Mouse (Mus musculus): ENCODE measurements around the gene Kalrn.

Gene Kalrn

DNA sequence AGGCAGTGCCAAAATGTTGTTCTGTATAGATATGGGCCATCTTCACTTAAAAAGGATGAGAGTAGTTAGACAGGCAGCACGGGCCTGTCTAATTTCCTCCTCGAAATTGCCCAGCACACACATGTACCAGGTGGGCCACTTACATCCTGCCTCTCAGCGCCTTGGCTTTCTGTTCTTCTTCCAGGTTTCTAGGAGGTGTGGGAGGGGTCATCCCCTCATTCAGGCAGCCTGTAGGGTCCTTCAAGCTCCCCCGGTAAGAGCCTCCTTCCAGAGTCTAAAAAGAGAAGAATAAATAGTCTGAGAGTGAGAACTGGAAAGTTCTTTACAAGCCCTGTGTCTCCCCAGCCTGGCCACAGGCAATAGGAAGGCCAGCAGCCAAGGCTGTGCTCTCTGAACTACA, 533.6 kb downstream of the Kalrn start:
- no peak for DNase-seq (ENCODE audit: low read depth, low spot score)

DNA sequence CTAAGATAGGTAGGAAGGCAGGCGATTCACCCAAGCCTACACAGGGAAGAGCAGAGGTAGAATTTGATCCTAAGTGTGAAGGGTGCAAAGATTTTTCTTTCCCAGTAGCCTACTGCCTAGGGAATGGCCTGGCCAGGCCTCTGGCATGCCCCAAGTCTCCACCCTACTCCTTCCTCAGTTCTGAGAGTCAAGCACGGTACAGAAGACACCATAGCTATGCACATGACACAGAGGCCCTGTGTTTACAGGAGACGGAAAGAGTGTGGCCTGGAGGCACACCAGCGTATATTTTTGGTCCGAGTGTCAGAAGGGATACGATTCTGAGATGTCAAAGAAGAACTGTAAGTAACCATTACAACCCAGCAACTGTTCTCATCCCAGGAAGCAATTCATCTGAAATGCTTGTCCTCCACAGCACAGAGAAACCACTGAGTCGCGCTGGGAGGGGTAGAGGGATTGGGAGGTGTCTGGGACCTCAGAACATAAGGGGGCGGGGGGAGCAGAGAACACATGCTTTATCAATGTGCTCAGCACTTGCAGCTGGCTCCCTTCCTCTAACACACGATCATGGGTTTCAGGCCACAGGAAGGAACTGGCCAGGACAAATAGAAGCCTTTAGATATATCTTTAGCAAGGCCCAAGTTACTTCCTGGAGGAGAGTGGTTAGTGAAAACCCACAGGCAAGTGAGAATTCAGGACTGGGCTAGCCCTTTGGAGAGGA, 536.8 kb downstream of the Kalrn start:
- DNase-seq (ENCODE audit: low read depth, low spot score): no peak

DNA sequence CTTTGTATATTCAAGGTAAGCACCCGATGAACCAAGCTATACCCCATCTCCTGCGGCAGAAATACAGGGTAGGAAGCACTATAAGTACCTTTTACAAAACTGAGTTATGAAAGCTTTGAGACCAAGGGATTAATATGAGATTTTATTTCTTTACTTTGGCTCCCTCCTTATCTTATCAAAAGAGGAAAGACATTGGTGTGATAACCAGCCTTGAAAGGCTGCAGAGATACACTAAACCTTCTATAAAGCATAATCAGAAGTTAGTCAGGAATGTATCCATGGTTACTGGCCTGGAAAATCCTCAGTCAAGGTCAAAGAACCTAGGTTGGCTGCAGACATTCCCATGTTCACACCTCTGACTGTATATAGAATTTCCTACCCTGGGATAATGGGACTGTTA, 537.6 kb downstream of the Kalrn start:
- no peak for DNase-seq (ENCODE audit: low read depth, low spot score)

GRCm38 (mm10) chr16:34034267-34034666, 539.1 kb downstream of the Kalrn start:
- DNase-seq (ENCODE audit: low read depth, low spot score): no peak

DNA sequence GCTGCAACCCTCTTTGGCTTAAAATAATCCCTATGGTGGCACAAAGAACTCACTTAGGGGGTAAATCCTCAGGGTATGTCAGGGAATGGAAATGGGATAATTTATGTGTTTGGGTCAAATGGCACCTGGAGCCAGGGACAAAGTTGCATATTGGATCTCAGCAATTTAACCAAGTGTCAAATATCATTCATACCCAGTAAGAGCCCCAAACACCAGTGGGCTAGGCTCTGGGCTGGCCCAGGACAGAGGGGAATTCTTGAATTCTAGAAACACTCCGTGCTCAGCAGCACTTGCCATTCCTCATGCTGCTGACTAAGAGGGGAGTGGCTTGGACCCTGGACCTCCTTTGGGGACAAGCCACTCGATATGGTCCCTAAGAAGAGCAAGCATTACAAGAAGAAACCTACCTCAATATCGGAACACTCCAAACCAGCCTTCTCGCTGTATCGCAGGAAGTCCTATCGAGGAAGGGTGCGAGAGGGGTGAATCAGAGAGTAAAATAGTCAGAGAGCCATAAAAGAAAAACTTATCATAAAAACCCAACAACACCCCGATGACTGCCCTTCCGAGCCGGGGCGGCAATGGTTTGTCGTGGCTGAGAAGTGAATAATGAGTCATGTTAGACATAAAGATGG, 541.2 kb downstream of the Kalrn start:
- no peak for DNase-seq (ENCODE audit: low read depth, low spot score)

DNA sequence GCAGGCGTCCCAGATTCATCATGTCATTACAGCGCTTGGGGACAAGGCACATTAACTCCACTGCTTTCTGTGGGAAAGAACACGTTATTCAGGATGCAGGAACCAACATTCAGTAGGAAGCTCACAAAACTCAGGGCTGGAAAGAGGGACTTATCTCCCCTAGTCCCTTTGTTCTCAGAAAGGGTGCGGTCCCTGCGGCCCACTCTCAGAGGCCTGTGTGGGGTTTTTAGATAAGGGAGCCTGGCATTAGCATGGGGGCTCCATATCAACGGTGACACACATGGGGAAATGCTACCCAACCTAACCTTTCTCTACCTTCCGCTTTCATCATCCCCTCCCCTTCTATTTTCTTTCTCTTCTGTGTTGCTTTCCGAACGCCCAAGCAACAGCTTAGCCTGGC, 541.8 kb downstream of the Kalrn start:
- no peak for DNase-seq (ENCODE audit: low read depth, low spot score)

DNA sequence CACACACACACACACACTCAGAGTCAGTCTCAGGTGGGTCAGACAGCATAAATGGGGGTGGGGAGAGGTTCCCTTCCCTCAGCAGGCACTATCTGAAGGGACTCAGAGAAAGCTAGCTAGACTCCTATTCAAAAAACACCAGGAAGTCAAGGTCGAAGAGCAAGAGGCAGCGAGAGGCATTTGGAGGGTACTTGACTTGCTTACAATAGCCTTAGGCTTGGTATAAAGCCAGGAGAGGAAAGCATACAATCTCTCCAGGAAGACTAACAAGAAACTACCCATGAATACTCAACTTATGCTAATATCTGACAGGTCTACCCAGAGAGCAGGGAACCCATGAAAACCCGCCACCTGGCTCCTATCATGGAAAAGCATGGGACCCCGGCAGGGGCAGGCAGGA, 543.0 kb downstream of the Kalrn start:
- DNase-seq (ENCODE audit: low read depth, low spot score): no peak

DNA sequence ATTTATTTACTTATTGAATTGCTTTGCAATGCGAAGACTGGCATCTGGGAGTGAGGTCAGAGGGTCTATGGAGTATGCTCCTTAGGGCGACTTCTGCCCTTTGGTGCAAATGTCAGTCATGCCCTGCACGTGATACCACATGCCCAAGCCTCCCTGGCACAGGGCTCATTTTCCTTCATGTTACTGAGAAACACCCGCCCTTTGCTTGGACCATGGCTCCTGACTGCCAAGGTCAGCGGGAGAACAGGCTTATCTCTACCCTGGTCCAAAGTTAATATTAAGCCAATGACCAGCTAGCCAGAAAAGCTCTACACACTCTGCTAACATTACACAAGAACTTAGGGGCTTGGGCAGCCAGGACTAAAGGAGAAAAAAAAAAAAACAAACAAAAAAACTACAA, 543.5 kb downstream of the Kalrn start:
- no peak for DNase-seq (ENCODE audit: low read depth, low spot score)

DNA sequence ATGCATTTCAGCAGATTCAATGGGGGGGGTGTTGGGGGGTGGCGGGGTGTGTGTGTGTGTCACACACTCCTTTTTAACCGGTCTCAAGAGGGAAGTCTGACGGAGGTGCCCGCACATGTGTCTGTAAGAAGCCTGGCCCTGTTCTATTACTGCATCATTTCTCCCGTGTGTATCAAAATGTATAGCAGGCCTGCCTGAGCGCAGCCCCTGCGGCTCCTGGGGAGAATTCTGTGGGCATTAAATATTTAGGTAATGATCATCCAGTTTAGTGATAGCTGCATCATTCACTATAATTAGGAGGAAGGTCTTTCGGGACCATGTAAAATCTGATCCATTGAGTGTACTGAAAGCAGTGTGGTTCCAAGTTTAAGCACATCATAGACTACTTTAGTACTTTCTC, 556.1 kb downstream of the Kalrn start:
- no peak for DNase-seq (ENCODE audit: low read depth, low spot score)

DNA sequence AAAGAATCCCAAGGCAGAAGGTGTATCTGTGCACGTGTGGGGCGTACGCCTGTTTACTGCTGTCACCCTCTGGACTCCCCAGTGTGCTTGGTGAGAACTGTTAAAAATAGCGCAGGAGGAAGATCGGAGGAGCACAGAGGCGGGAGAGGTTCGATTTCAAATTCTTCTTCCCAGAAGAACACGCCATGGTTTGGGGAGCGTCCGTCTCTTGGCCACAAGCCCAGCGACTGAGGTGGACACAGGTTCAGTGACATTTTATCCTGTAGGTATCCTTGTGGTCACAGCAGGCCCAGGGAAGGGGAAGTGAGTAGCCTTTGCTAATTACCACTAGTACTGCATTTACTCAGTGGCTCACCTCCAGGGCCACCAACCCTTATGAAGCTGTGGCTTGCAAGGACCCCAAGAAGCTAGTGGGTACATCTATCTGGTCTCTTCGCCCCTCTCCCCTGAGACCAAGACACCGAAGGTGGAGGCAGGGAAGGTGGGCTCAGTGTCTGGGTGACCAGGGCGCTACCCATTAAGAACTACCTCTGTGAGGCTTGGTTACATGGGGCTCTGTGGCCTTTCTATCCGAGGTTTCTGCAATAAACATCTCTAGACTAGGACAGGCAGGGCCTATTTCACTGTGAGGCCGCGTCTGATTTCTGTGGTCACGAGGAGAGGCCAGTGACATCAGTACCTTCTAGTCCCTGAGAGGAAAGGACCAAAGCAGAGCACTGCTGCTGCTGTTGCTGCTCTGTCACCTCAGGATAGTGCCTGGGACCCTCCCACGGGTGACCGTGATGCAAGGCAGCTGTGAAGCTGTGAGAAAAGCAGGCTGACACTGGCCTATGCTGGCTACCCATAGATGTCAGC, 561.1 kb downstream of the Kalrn start:
- no peak for DNase-seq (ENCODE audit: low read depth, low spot score)

DNA sequence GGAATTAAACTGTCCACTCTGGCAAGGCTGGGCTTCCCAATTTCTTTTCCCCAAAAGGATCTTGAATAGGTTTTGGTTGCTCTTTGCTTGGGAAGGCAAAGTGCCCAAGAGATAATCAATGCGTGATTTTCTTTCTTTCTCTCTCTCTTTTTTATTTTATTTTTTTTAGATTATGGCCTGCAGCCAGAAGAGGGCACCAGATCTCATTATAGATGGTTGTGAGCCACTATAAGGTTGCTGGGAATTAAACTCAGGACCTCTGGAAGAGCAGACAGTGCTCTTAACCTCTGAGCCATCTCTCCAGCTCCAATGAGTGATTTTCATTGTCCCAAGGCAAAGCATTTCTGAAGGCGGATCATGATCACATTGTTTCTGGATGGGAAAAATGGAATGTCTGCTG, 563.8 kb downstream of the Kalrn start:
- no peak for DNase-seq (ENCODE audit: low read depth, low spot score)

- DNase-seq (ENCODE audit: low read depth, low spot score): no peak
Measured at GRCm38 (mm10) chr16:34005986-34006385, 567.3 kb downstream of the Kalrn start.

DNA sequence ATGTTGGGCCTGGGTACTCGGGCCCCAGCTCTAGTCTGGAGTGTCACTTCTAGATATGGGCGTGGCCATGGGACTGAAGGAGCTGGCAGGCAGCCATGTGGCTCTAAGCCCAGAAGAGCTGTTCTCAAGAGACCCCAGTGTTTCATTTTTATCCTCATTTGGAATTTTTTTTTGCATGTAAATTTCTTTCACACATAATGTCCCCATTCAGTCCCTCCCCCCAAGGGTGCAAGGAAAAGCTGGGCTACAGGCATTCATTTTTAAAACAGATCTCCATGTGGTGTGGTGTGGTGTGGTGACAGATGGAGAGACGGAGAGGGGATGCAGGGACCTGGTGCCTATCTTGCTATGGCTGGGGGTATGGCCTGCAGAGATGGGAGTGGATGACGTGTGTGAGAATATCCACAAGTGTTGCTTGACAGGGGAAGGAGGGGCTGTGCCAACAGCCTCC, 569.2 kb downstream of the Kalrn start:
- DNase-seq (ENCODE audit: low read depth, low spot score): no peak

DNA sequence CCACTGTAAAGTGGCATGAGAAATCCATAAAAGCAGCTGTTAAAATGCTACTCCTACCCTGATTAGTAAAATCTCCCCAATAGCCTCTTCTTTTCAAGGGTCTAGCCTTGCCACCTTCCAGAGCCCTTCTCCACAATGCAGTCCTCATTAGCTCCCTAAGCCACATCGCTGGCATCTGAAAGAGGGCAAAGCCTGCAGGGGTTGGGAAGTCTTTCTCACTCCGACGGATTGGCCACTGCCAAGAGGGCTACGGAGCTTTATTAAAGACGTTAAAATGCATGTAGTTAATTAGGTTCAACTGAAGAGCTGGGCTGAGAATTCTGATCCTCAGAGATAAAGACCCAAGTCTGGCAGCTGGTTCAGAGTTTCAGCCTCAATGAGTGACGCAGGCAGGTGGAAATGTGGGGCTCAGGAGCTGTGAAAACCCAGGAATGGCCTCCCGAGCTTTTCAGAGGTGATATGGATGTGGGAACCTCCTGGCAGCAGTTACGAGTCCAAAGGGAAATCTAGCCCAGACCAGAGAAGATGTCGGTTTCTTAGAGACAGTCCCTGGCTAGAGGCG, 569.7 kb downstream of the Kalrn start:
- DNase-seq (ENCODE audit: low read depth, low spot score): no peak

GRCm38 (mm10) chr16:34000715-34001114, 572.6 kb downstream of the Kalrn start:
- DNase-seq (ENCODE audit: low read depth, low spot score): no peak

GRCm38 (mm10) chr16:33999388-33999787, 573.9 kb downstream of the Kalrn start:
- DNase-seq (ENCODE audit: low read depth, low spot score): peak; percentile 29

GRCm38 (mm10) chr16:33998011-33998410, 575.3 kb downstream of the Kalrn start:
- DNase-seq (ENCODE audit: low read depth, low spot score): no peak

GRCm38 (mm10) chr16:33996030-33996429, 577.3 kb downstream of the Kalrn start:
- DNase-seq (ENCODE audit: low read depth, low spot score): peak; percentile 26

GRCm38 (mm10) chr16:33995496-33995895, 577.8 kb downstream of the Kalrn start:
- DNase-seq (ENCODE audit: low read depth, low spot score): no peak

DNA sequence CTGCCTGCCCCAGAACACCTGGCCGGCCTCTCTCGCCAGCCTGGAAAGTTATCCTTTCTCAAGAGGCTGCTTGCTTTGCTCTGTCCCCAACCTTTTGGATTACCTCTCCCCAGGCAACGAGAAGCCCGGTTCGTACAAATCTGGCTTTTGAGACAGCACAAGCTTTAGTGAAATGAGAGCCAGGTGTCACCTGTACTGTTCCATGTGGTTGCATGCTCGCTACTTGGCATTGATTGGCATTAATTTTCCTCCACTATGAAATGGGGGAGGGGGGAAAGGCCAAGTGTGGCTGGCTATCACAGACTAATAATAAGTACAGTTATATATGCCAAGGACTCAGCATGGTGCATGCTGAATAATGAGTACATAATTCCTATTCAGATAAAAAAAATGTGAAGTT, 579.0 kb downstream of the Kalrn start:
- no peak for DNase-seq (ENCODE audit: low read depth, low spot score)

GRCm38 (mm10) chr16:33990712-33991111, 582.6 kb downstream of the Kalrn start:
- DNase-seq (ENCODE audit: low read depth, low spot score): no peak

DNA sequence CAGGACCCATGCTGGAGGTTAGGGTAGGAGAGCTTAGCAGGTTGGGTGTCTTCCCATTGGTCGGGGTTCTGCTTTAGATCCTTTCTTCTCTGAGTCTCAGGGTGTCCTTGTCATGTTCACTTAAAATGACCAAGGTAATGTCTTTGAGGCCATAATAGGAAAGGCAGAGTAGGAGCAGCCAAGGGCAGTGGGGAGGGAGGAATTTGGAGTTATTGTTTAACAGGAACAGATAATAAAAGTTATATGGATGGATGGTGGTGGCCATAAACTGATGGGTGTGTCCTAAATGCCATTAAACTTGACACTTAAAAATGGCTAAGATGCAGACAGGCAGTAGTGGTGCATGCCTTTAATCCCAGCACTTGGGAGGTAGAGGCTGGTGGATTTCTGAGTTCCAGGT, 584.2 kb downstream of the Kalrn start:
- DNase-seq (ENCODE audit: low read depth, low spot score): no peak
